Mouse (Mus musculus): ENCODE measurements around the gene Zdhhc17. TPM values are rescaled to one million over a fixed set of nuclear protein-coding genes. Genes with fewer than 3 reads are reported as not detected.
A peak's percentile ranks its signal among the peaks of the same experiment; 100 is the strongest.

The Zdhhc17 gene
- polyA plus RNA-seq, 1 experiment from 2014 or later: 17.9 TPM

DNA sequence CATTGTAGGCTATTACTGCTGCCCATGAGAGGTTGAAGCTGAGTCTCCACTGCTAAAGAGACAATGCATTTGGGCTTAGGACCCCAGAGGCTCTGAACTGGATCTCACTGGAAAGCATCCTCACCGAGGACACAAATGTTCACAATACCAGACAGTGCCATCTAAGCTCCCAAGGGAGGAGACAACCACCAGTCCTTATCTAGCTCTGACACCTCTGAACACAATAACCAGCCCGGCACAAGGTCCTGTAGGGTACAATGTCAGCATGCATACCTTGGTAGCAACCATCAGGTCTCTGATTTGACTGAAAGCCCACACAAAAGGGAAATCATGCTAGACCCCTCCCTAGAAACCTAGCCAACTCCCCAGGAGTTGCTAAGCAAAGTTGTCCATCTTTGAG lies 30.5 kb downstream of the Zdhhc17 start:
- WGBS: 55% methylated on average over 2 of the region's 2 CpGs

GRCm38 (mm10) chr10:110977379-110977778 lies 32.6 kb downstream of the Zdhhc17 start:
- ATAC-seq (ENCODE audit: insufficient number of reproducible peaks, low FRiP score): no peak
- Histone ChIP-seq H3K27me3 (replicated peaks) (no peaks in the 10 kb centered on the region), H3K9me3 (replicated peaks) (no peaks in the 10 kb centered on the region), H3K4me1 (replicated peaks) (no peaks in the 10 kb centered on the region), H3K4me2 (no peak overlapping the region), H3K4me3 (no peak overlapping the region), H3K27ac (ENCODE audit: poor library complexity, severe bottlenecking) (no peak overlapping the region), H3K9ac (no peak overlapping the region), H3K36me3 (peaks cover 30% of the 10 kb centered on the region)
- 57% methylated on average over 2 of the region's 2 CpGs for WGBS

More for the DNA sequence above, 30.5 kb downstream of the Zdhhc17 start:
- Histone ChIP-seq H3K4me2 (no peak overlapping the region), H3K36me3 (peaks cover 23% of the 10 kb centered on the region), H3K4me3 (no peak overlapping the region), H3K9ac (no peak overlapping the region), H3K27ac (ENCODE audit: poor library complexity, severe bottlenecking) (no peak overlapping the region), H3K27me3 (replicated peaks) (no peaks in the 10 kb centered on the region), H3K4me1 (replicated peaks) (0 out of 2 replicates have a peak, but pooled peaks cover 2% of the 10 kb centered on the region), H3K9me3 (replicated peaks) (no peaks in the 10 kb centered on the region)
- ATAC-seq (ENCODE audit: insufficient number of reproducible peaks, low FRiP score): no peak

- H3K4me3 ChIP-seq: no peak overlapping the region
- ATAC-seq (ENCODE audit: insufficient number of reproducible peaks, low FRiP score): peak; percentile 72; the same call in 1 of the 2 replicates
- H3K4me1 ChIP-seq (replicated peaks): no peaks in the 10 kb centered on the region
- no peaks in the 10 kb centered on the region for H3K27me3 ChIP-seq (replicated peaks)
- no peaks in the 10 kb centered on the region for H3K9me3 ChIP-seq (replicated peaks)
- H3K27ac ChIP-seq (ENCODE audit: poor library complexity, severe bottlenecking): no peak overlapping the region
- WGBS: 9% methylated on average over 1 of the region's 1 CpGs
- peaks cover 32% of the 10 kb centered on the region for H3K36me3 ChIP-seq
- no peak overlapping the region for H3K9ac ChIP-seq
- H3K4me2 ChIP-seq: no peak overlapping the region
Observed at GRCm38 (mm10) chr10:110976046-110976445, 33.9 kb downstream of the Zdhhc17 start.

DNA sequence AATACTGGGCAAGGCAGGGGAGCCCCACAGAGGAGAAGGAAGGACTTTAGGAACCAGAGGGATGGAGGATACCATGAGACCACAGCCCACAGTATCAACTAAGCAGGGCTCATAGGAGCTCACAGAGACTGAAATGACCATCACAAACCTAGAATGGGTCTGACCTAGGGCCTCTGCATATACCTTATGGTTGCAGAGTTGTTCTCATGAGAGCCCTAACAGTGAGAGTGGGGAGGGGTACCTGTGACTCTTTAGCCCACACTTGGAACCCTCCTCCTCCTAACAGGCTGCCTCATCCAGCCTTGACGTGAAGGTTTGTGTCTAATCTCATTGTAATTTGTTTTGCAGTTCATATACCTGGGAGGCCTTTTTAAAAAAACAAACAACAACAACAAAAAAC lies 35.1 kb downstream of the Zdhhc17 start:
- whole genome bisulfite sequencing: 79% methylated on average over 1 of the region's 1 CpGs
- Histone ChIP-seq H3K27ac (ENCODE audit: poor library complexity, severe bottlenecking) (no peak overlapping the region), H3K9ac (no peak overlapping the region), H3K4me2 (no peak overlapping the region), H3K36me3 (peaks cover 30% of the 10 kb centered on the region), H3K9me3 (replicated peaks) (no peaks in the 10 kb centered on the region), H3K27me3 (replicated peaks) (no peaks in the 10 kb centered on the region), H3K4me3 (no peak overlapping the region), H3K4me1 (replicated peaks) (no peaks in the 10 kb centered on the region)
- no peak for ATAC-seq (ENCODE audit: insufficient number of reproducible peaks, low FRiP score)

DNA sequence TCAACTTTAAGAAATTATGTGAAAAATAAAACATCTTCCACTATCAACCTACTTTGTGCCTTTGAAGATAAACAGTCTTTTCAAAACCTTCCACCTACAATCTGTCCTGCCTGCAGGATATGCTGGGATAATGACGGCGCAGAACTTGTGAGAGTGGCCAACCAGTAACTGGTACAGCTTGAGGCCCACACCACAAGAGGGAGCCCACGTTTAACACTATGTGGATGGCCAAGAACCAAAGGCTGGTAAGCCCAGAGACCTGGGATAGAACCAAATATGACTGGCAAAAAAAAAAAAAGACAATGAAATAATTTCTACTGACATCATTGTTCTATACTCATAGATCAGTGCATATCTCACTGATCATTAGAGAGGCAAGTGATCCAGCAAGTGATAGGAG lies 35.5 kb downstream of the Zdhhc17 start:
- WGBS: 52% methylated on average over 3 of the region's 3 CpGs
- Histone ChIP-seq H3K4me1 (replicated peaks) (no peaks in the 10 kb centered on the region), H3K9me3 (replicated peaks) (no peaks in the 10 kb centered on the region), H3K27ac (ENCODE audit: poor library complexity, severe bottlenecking) (no peak overlapping the region), H3K4me2 (no peak overlapping the region), H3K9ac (no peak overlapping the region), H3K4me3 (no peak overlapping the region), H3K27me3 (replicated peaks) (no peaks in the 10 kb centered on the region), H3K36me3 (peaks cover 33% of the 10 kb centered on the region)
- ATAC-seq (ENCODE audit: insufficient number of reproducible peaks, low FRiP score): no peak

DNA sequence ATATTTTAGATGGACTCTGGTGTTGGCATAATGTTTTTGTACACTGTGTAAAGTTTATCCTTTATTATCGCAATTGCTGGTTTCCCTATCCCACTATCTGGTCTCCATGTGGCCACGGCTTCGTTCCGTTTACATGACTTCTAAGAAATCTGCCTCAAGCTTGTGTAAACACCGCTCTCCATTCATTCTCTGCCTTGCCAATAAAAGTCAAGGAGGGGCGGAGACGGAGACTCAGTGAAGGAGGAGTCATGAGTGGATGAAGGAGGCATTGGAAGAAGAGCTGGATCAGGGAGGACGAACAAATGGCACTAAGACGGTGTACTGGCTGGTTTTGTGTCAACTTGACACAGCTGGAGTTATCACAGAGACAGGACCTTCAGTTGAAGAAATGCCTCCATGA lies 37.9 kb downstream of the Zdhhc17 start:
- WGBS: 75% methylated on average over 9 of the region's 9 CpGs
- ATAC-seq (ENCODE audit: insufficient number of reproducible peaks, low FRiP score): no peak
- Histone ChIP-seq H3K4me1 (replicated peaks) (no peaks in the 10 kb centered on the region), H3K4me3 (no peak overlapping the region), H3K9ac (no peak overlapping the region), H3K9me3 (replicated peaks) (no peaks in the 10 kb centered on the region), H3K36me3 (peaks cover 39% of the 10 kb centered on the region), H3K27ac (ENCODE audit: poor library complexity, severe bottlenecking) (no peak overlapping the region), H3K27me3 (replicated peaks) (no peaks in the 10 kb centered on the region), H3K4me2 (no peak overlapping the region)

- no peaks in the 10 kb centered on the region for H3K4me1 ChIP-seq (replicated peaks)
- H3K27ac ChIP-seq (ENCODE audit: poor library complexity, severe bottlenecking): no peak overlapping the region
- no peaks in the 10 kb centered on the region for H3K27me3 ChIP-seq (replicated peaks)
- H3K4me3 ChIP-seq: no peak overlapping the region
- H3K9me3 ChIP-seq (replicated peaks): no peaks in the 10 kb centered on the region
- H3K9ac ChIP-seq: no peak overlapping the region
- peaks cover 44% of the 10 kb centered on the region for H3K36me3 ChIP-seq
- 84% methylated on average over 6 of the region's 6 CpGs for WGBS
- no peak overlapping the region for H3K4me2 ChIP-seq
- no peak for ATAC-seq (ENCODE audit: insufficient number of reproducible peaks, low FRiP score)
Observed at GRCm38 (mm10) chr10:110971483-110971882, 38.5 kb downstream of the Zdhhc17 start.

DNA sequence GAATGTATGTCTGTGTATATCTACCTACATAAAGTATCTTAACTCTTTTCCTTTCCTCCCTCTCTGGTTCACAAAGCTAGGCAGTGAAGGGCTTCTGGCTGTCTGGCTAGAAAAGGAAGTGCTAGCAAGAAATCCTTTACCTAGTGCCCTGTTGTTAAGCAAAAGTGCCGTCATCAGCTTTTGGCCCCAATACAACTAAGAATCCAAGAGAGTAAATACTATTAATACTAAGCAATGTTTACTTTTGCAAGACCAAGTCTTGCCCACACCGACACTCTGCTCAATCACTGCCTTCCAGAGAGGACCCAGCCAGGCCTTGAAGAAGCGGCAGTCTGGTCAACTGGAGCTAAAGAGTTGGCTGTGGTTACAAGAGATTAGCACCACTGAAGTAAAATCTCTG lies 38.9 kb downstream of the Zdhhc17 start:
- Histone ChIP-seq H3K36me3 (peaks cover 44% of the 10 kb centered on the region), H3K4me3 (no peak overlapping the region), H3K9me3 (replicated peaks) (no peaks in the 10 kb centered on the region), H3K4me2 (no peak overlapping the region), H3K4me1 (replicated peaks) (no peaks in the 10 kb centered on the region), H3K27me3 (replicated peaks) (no peaks in the 10 kb centered on the region), H3K27ac (ENCODE audit: poor library complexity, severe bottlenecking) (no peak overlapping the region), H3K9ac (no peak overlapping the region)
- 87% methylated on average over 3 of the region's 3 CpGs for WGBS
- ATAC-seq (ENCODE audit: insufficient number of reproducible peaks, low FRiP score): no peak

DNA sequence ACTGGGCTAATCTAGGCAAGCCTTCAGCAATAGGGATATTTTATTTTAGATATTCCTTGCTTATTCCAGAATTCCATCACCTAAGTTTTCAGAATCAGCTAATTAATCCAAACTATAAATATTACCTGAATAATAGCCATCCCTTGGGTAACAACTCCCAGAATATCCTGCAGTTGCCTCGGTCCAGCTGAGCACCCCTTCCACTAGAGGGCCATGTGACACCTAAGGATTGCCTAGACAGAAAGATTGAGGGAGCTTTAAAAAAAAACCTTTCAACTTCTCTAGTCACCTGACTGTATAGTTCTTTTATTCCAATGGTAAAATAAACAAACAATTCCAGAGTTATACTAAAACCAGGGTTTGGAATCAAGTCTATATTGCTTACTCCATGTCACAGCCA lies 47.8 kb downstream of the Zdhhc17 start:
- no peaks in the 10 kb centered on the region for H3K9me3 ChIP-seq (replicated peaks)
- WGBS: 47% methylated on average over 1 of the region's 1 CpGs
- ATAC-seq (ENCODE audit: insufficient number of reproducible peaks, low FRiP score): no peak
- H3K27ac ChIP-seq (ENCODE audit: poor library complexity, severe bottlenecking): no peak overlapping the region
- no peak overlapping the region for H3K4me3 ChIP-seq
- H3K27me3 ChIP-seq (replicated peaks): no peaks in the 10 kb centered on the region
- peaks cover 6% of the 10 kb centered on the region for H3K4me1 ChIP-seq (replicated peaks)
- H3K36me3 ChIP-seq: peaks cover 22% of the 10 kb centered on the region
- no peak overlapping the region for H3K9ac ChIP-seq
- no peak overlapping the region for H3K4me2 ChIP-seq

GRCm38 (mm10) chr10:110960841-110961240 lies 49.1 kb downstream of the Zdhhc17 start:
- Histone ChIP-seq H3K9ac (no peak overlapping the region), H3K4me3 (no peak overlapping the region), H3K4me1 (replicated peaks) (peaks cover 6% of the 10 kb centered on the region), H3K27ac (ENCODE audit: poor library complexity, severe bottlenecking) (no peak overlapping the region), H3K36me3 (peaks cover 23% of the 10 kb centered on the region), H3K27me3 (replicated peaks) (no peaks in the 10 kb centered on the region), H3K4me2 (no peak overlapping the region), H3K9me3 (replicated peaks) (no peaks in the 10 kb centered on the region)
- 88% methylated on average over 6 of the region's 6 CpGs for WGBS
- no peak for ATAC-seq (ENCODE audit: insufficient number of reproducible peaks, low FRiP score)

DNA sequence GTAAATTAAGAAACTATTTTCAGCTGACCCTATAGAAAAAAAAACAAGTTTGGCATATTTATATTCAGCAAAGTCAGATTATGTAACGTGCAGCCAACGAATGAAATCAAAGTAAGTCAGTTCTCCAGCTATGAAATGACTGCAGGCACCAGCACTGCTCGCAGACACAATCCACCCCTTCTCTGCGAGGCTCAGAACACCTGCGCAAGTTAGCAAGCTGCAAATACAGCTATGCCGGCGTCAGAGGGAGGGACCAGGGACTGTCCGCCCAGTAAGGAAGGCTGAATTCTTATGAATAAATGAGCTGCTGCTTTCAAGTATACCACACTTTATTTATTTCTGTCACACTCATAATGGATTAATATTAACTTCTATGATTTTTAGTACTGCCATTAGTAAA lies 50.2 kb downstream of the Zdhhc17 start:
- no peak overlapping the region for H3K9ac ChIP-seq
- no peak overlapping the region for H3K27ac ChIP-seq (ENCODE audit: poor library complexity, severe bottlenecking)
- no peak overlapping the region for H3K4me3 ChIP-seq
- peaks cover 6% of the 10 kb centered on the region for H3K4me1 ChIP-seq (replicated peaks)
- H3K9me3 ChIP-seq (replicated peaks): no peaks in the 10 kb centered on the region
- WGBS: 93% methylated on average over 8 of the region's 8 CpGs
- H3K4me2 ChIP-seq: no peak overlapping the region
- H3K36me3 ChIP-seq: peaks cover 33% of the 10 kb centered on the region
- H3K27me3 ChIP-seq (replicated peaks): no peaks in the 10 kb centered on the region
- ATAC-seq (ENCODE audit: insufficient number of reproducible peaks, low FRiP score): no peak

DNA sequence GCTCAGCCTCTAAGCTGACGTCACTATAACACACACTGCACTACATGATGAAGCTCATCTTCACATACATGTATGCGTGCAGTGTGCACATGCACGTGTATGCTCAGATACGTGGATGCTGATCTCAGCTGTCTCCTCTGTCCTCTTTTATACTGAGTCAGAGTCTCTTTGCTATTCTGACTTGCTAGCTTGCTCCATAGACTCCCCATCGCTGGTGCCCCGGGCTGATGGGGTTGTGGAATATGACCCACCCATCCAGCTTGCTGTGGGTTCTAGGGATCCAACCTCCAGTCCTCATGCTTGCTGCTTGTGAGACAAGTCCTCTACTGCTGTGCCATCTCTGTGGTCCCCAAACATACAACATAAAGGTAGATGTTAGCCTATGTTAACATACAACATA lies 51.1 kb downstream of the Zdhhc17 start:
- H3K4me3 ChIP-seq: no peak overlapping the region
- no peaks in the 10 kb centered on the region for H3K9me3 ChIP-seq (replicated peaks)
- H3K4me2 ChIP-seq: no peak overlapping the region
- H3K4me1 ChIP-seq (replicated peaks): 0 out of 2 replicates have a peak, but pooled peaks cover under 1% of the 10 kb centered on the region
- no peak overlapping the region for H3K27ac ChIP-seq (ENCODE audit: poor library complexity, severe bottlenecking)
- ATAC-seq (ENCODE audit: insufficient number of reproducible peaks, low FRiP score): no peak
- H3K9ac ChIP-seq: no peak overlapping the region
- peaks cover 34% of the 10 kb centered on the region for H3K36me3 ChIP-seq
- no peaks in the 10 kb centered on the region for H3K27me3 ChIP-seq (replicated peaks)
- 90% methylated on average over 6 of the region's 6 CpGs for WGBS
